Mouse (Mus musculus): ENCODE data around the gene BC030499. TPM values are rescaled to one million over a fixed set of nuclear protein-coding genes. Genes with fewer than 3 reads are reported as not detected.

BC030499 gene
- polyA plus RNA-seq, 1 experiment, result 0.75 TPM

DNA sequence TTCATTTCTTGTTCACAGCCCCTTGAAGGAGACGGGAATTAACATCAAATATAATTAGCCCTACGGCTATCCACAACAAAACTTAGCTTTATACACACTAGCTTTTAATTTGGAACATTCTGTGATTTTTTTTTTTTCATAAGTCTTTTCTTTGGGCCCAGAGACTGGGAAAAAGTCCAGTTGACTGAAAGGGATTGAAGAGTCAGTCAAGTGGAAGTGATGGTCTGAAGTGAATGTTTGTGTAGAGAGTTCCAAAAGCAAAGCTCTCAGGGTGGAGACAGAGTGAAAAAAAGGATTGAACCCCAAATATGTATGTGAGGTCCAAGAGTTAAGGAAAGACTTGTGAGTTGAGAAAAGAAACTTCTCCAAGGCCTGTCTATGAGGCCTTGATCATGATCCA is 27.8 kb downstream of the BC030499 start:
- H3K9me3 ChIP-seq (replicated peaks; ENCODE audit: control insufficient read depth, insufficient read depth, low read length, poor library complexity, severe bottlenecking), result no peaks in the 10 kb centered on the region
- H3K4me1 ChIP-seq (ENCODE audit: control insufficient read depth, insufficient read depth, low read length), result no peaks in the 10 kb centered on the region
- no peaks in the 10 kb centered on the region for H3K27me3 ChIP-seq (ENCODE audit: control insufficient read depth, insufficient read depth, low read length, poor library complexity, severe bottlenecking)
- no peak overlapping the region for H3K9ac ChIP-seq (ENCODE audit: low read depth, poor library complexity, severe bottlenecking)
- TF ChIP-seq CTCF (IDR thresholded peaks at IDR 0.05; ENCODE audit: low read depth, low read length) (no peak), POLR2A (IDR thresholded peaks at IDR 0.05; ENCODE audit: insufficient read depth, low read length) (no peak), EP300 (IDR thresholded peaks at IDR 0.05; ENCODE audit: insufficient read depth, low read depth, low read length) (no peak)
- H3K4me3 ChIP-seq (ENCODE audit: low read depth, low read length), result no peak overlapping the region
- H3K36me3 ChIP-seq (ENCODE audit: control insufficient read depth, insufficient read depth, low read length, poor library complexity, severe bottlenecking), result peaks cover 74% of the 10 kb centered on the region
- no peak overlapping the region for H3K27ac ChIP-seq (ENCODE audit: insufficient read depth, low read length)

GRCm38 (mm10) chr11:78322076-78322831 is 31.6 kb downstream of the BC030499 start:
- Histone ChIP-seq H3K9ac (ENCODE audit: low read depth, poor library complexity, severe bottlenecking) (no peak overlapping the region), H3K27ac (ENCODE audit: insufficient read depth, low read length) (peak overlapping the region; percentile 14; the same call in 1 of the 2 replicates), H3K36me3 (ENCODE audit: control insufficient read depth, insufficient read depth, low read length, poor library complexity, severe bottlenecking) (peaks cover 43% of the 10 kb centered on the region), H3K4me3 (ENCODE audit: low read depth, low read length) (no peak overlapping the region), H3K9me3 (replicated peaks; ENCODE audit: control insufficient read depth, insufficient read depth, low read length, poor library complexity, severe bottlenecking) (no peaks in the 10 kb centered on the region), H3K27me3 (ENCODE audit: control insufficient read depth, insufficient read depth, low read length, poor library complexity, severe bottlenecking) (no peaks in the 10 kb centered on the region), H3K4me1 (ENCODE audit: control insufficient read depth, insufficient read depth, low read length) (no peaks in the 10 kb centered on the region)
- TF ChIP-seq POLR2A (IDR thresholded peaks at IDR 0.05; ENCODE audit: insufficient read depth, low read length) (no peak), CTCF (IDR thresholded peaks at IDR 0.05; ENCODE audit: low read depth, low read length) (no peak), EP300 (IDR thresholded peaks at IDR 0.05; ENCODE audit: insufficient read depth, low read depth, low read length) (no peak)

GRCm38 (mm10) chr11:78322860-78323259 is 32.2 kb downstream of the BC030499 start, which contains the start of gene Aldoc:
Aldoc (plus strand) TSS chr11:78322968.
- H3K4me3 ChIP-seq (ENCODE audit: low read depth, low read length), result peak within 1 kb of the TSS; percentile 64
- TF ChIP-seq POLR2A (IDR thresholded peaks at IDR 0.05; ENCODE audit: insufficient read depth, low read length) (peak; percentile 71), CTCF (IDR thresholded peaks at IDR 0.05; ENCODE audit: low read depth, low read length) (no peak), EP300 (IDR thresholded peaks at IDR 0.05; ENCODE audit: insufficient read depth, low read depth, low read length) (peak; percentile 40; the same call in 1 of the 2 replicates)
- no peaks in the 10 kb centered on the region for H3K4me1 ChIP-seq (ENCODE audit: control insufficient read depth, insufficient read depth, low read length)
- peak within 1 kb of the TSS; percentile 14; the same call in 1 of the 2 replicates for H3K27ac ChIP-seq (ENCODE audit: insufficient read depth, low read length)
- H3K9me3 ChIP-seq (replicated peaks; ENCODE audit: control insufficient read depth, insufficient read depth, low read length, poor library complexity, severe bottlenecking), result no peaks in the 10 kb centered on the region
- H3K9ac ChIP-seq (ENCODE audit: low read depth, poor library complexity, severe bottlenecking), result peak within 1 kb of the TSS; percentile 16; the same call in 1 of the 2 replicates
- no peaks in the 10 kb centered on the region for H3K27me3 ChIP-seq (ENCODE audit: control insufficient read depth, insufficient read depth, low read length, poor library complexity, severe bottlenecking)
- H3K36me3 ChIP-seq (ENCODE audit: control insufficient read depth, insufficient read depth, low read length, poor library complexity, severe bottlenecking), result peaks cover 39% of the 10 kb centered on the region

GRCm38 (mm10) chr11:78324000-78324785 is 33.6 kb downstream of the BC030499 start:
- Histone ChIP-seq H3K27me3 (ENCODE audit: control insufficient read depth, insufficient read depth, low read length, poor library complexity, severe bottlenecking) (no peaks in the 10 kb centered on the region), H3K4me3 (ENCODE audit: low read depth, low read length) (no peak overlapping the region), H3K4me1 (ENCODE audit: control insufficient read depth, insufficient read depth, low read length) (no peaks in the 10 kb centered on the region), H3K9ac (ENCODE audit: low read depth, poor library complexity, severe bottlenecking) (no peak overlapping the region), H3K36me3 (ENCODE audit: control insufficient read depth, insufficient read depth, low read length, poor library complexity, severe bottlenecking) (peaks cover 27% of the 10 kb centered on the region), H3K9me3 (replicated peaks; ENCODE audit: control insufficient read depth, insufficient read depth, low read length, poor library complexity, severe bottlenecking) (no peaks in the 10 kb centered on the region), H3K27ac (ENCODE audit: insufficient read depth, low read length) (no peak overlapping the region)
- TF ChIP-seq CTCF (IDR thresholded peaks at IDR 0.05; ENCODE audit: low read depth, low read length), result no peak
- TF ChIP-seq EP300 (IDR thresholded peaks at IDR 0.05; ENCODE audit: insufficient read depth, low read depth, low read length), result no peak
- no peak for TF ChIP-seq POLR2A (IDR thresholded peaks at IDR 0.05; ENCODE audit: insufficient read depth, low read length)

- H3K4me3 ChIP-seq (ENCODE audit: low read depth, low read length), result no peak overlapping the region
- no peak overlapping the region for H3K27ac ChIP-seq (ENCODE audit: insufficient read depth, low read length)
- no peaks in the 10 kb centered on the region for H3K9me3 ChIP-seq (replicated peaks; ENCODE audit: control insufficient read depth, insufficient read depth, low read length, poor library complexity, severe bottlenecking)
- TF ChIP-seq CTCF (IDR thresholded peaks at IDR 0.05; ENCODE audit: low read depth, low read length) (no peak), EP300 (IDR thresholded peaks at IDR 0.05; ENCODE audit: insufficient read depth, low read depth, low read length) (no peak), POLR2A (IDR thresholded peaks at IDR 0.05; ENCODE audit: insufficient read depth, low read length) (no peak)
- H3K36me3 ChIP-seq (ENCODE audit: control insufficient read depth, insufficient read depth, low read length, poor library complexity, severe bottlenecking), result peaks cover 20% of the 10 kb centered on the region
- H3K9ac ChIP-seq (ENCODE audit: low read depth, poor library complexity, severe bottlenecking), result no peak overlapping the region
- no peaks in the 10 kb centered on the region for H3K27me3 ChIP-seq (ENCODE audit: control insufficient read depth, insufficient read depth, low read length, poor library complexity, severe bottlenecking)
- H3K4me1 ChIP-seq (ENCODE audit: control insufficient read depth, insufficient read depth, low read length), result no peaks in the 10 kb centered on the region
These were observed 34.3 kb downstream of the BC030499 start for GRCm38 (mm10) chr11:78324965-78325364.

Measured in ES-Bruce4 (cell line).